Mouse (Mus musculus): ENCODE measurements around the gene Fbxo24. TPM values are rescaled to one million over a fixed set of nuclear protein-coding genes. Genes with fewer than 3 reads are reported as not detected.

Fbxo24 gene
- total and polyA plus RNA-seq, 2 experiments, result 0.05 TPM; not detected in 1

DNA sequence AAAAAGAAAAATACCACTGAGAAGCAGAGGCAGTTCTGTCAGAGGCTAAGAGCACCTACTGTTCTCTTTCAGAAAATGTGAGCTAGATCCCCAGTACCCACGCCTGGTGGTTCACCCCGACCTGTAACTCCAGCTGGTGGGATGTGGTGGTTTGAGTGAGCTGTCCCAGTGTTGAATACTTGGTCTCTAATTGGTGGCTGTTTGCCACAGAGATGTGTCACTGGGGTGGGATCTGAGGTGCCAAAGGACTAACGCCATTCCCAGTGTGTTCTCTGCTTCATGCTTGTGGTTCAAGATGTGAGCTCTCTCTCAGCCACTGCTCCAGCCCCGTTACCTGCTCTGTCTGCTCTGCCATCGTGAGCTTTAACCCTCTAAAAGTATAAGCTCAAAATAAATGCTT, 38.3 kb downstream of the Fbxo24 start:
- Histone ChIP-seq H3K27ac (replicated peaks; ENCODE audit: insufficient read depth, low read depth, low read length) (no peak overlapping the region), H3K4me1 (ENCODE audit: control insufficient read depth, insufficient read depth, low read length) (peaks cover 4% of the 10 kb centered on the region; the same call in 1 of the 2 replicates), H3K27me3 (ENCODE audit: control insufficient read depth, insufficient read depth, low read length) (no peaks in the 10 kb centered on the region), H3K4me3 (ENCODE audit: insufficient read depth, low read depth, low read length) (no peak overlapping the region), H3K36me3 (ENCODE audit: control insufficient read depth, insufficient read depth, low read length) (peaks cover 10% of the 10 kb centered on the region; the same call in 1 of the 2 replicates), H3K9ac (ENCODE audit: low read depth, low read length) (no peak overlapping the region), H3K79me2 (ENCODE audit: control insufficient read depth, insufficient read depth, low read length) (no peaks in the 10 kb centered on the region)
- TF ChIP-seq POLR2A (IDR thresholded peaks at IDR 0.05; ENCODE audit: extremely low read depth, insufficient read depth, low read length) (no peak), CTCF (IDR thresholded peaks at IDR 0.05; ENCODE audit: low read depth, low read length) (no peak)
- DNase-seq (ENCODE audit: extremely low read depth, low read depth, low spot score), result no peak
- WGBS, result 86% methylated on average over 5 of the region's 5 CpGs

DNA sequence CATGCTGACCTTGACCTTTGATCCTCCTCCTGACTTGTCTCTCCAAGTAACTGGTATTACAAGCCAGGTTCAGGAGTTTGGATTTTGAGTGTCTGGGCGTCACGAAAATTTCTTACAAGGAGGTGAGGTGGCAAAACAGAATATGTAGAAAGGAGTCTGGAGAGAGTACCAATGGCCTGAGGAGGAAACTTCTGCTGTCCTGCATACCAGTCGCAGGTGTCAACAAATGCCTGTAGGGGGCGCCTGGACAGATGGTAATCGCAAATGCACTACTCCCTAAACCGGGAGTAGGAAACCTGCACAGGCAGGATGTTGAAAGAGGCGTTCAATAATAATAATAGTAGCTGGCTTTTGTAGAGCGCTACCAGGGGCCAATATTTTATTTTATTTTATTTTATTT, 43.8 kb downstream of the Fbxo24 start:
- WGBS, result 62% methylated on average over 8 of the region's 8 CpGs
- peaks cover under 1% of the 10 kb centered on the region; the same call in 1 of the 2 replicates for H3K4me1 ChIP-seq (ENCODE audit: control insufficient read depth, insufficient read depth, low read length)
- no peaks in the 10 kb centered on the region for H3K27me3 ChIP-seq (ENCODE audit: control insufficient read depth, insufficient read depth, low read length)
- TF ChIP-seq POLR2A (IDR thresholded peaks at IDR 0.05; ENCODE audit: extremely low read depth, insufficient read depth, low read length) (no peak), CTCF (IDR thresholded peaks at IDR 0.05; ENCODE audit: low read depth, low read length) (peak; percentile 59)
- peaks cover 36% of the 10 kb centered on the region for H3K36me3 ChIP-seq (ENCODE audit: control insufficient read depth, insufficient read depth, low read length)
- H3K9ac ChIP-seq (ENCODE audit: low read depth, low read length), result no peak overlapping the region
- H3K79me2 ChIP-seq (ENCODE audit: control insufficient read depth, insufficient read depth, low read length), result no peaks in the 10 kb centered on the region
- H3K27ac ChIP-seq (replicated peaks; ENCODE audit: insufficient read depth, low read depth, low read length), result no peak overlapping the region
- peak; percentile 44 for DNase-seq (ENCODE audit: extremely low read depth, low read depth, low spot score)
- no peak overlapping the region for H3K4me3 ChIP-seq (ENCODE audit: insufficient read depth, low read depth, low read length)

DNA sequence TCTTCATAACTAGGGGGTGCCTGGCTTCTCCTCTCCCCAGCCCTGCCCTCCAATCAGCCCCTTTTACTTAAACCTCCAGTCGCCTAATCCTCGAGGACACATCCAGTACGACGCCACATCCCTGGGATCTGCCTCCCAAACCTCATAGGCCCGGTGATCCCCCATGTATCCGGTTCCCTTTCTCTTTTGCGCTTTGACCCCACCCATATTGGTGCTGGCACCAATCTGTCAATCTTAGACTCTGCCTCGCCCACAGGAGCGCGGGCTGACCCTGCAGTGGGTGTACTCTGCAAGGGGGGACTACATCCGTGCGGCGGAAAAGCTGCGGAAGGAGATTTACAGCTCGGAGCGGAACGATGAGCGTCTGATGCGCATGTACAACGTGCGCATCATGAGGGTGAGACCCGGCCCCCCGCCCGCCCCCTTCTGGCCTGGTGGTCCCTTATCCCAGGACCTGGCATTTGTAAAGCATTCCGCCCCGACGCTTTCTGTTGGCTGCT, 45.1 kb downstream of the Fbxo24 start:
- no peak for DNase-seq (ENCODE audit: extremely low read depth, low read depth, low spot score)
- H3K36me3 ChIP-seq (ENCODE audit: control insufficient read depth, insufficient read depth, low read length), result peaks cover 39% of the 10 kb centered on the region
- H3K9ac ChIP-seq (ENCODE audit: low read depth, low read length), result no peak overlapping the region
- H3K27ac ChIP-seq (replicated peaks; ENCODE audit: insufficient read depth, low read depth, low read length), result no peak overlapping the region
- TF ChIP-seq CTCF (IDR thresholded peaks at IDR 0.05; ENCODE audit: low read depth, low read length) (no peak), POLR2A (IDR thresholded peaks at IDR 0.05; ENCODE audit: extremely low read depth, insufficient read depth, low read length) (no peak)
- 66% methylated on average over 27 of the region's 27 CpGs for WGBS
- no peaks in the 10 kb centered on the region for H3K27me3 ChIP-seq (ENCODE audit: control insufficient read depth, insufficient read depth, low read length)
- H3K4me3 ChIP-seq (ENCODE audit: insufficient read depth, low read depth, low read length), result peak overlapping the region; percentile 31
- H3K79me2 ChIP-seq (ENCODE audit: control insufficient read depth, insufficient read depth, low read length), result no peaks in the 10 kb centered on the region
- peaks cover 10% of the 10 kb centered on the region for H3K4me1 ChIP-seq (ENCODE audit: control insufficient read depth, insufficient read depth, low read length)

DNA sequence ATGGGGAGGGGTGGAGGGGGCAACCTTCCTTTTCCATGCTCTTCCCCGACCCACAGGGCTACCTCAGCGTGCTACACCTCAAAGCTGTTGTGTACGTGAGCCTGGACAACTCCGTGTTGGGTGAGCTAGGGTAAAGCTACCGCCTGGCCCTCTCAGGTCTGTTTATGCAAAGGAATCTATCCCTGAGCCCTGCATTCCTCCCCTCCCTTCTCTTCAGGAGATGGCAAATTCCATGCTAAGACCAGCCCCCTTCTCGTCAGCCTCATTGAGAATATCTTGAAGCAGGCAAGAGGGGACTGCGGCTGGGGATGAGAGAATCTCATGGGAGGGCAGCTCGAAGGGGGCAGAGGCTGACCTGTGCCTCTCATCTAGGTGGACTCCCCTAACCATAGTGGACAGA, 46.1 kb downstream of the Fbxo24 start:
- DNase-seq (ENCODE audit: extremely low read depth, low read depth, low spot score), result no peak
- no peak overlapping the region for H3K9ac ChIP-seq (ENCODE audit: low read depth, low read length)
- 74% methylated on average over 8 of the region's 8 CpGs for WGBS
- peaks cover 10% of the 10 kb centered on the region for H3K4me1 ChIP-seq (ENCODE audit: control insufficient read depth, insufficient read depth, low read length)
- H3K4me3 ChIP-seq (ENCODE audit: insufficient read depth, low read depth, low read length), result no peak overlapping the region
- no peaks in the 10 kb centered on the region for H3K79me2 ChIP-seq (ENCODE audit: control insufficient read depth, insufficient read depth, low read length)
- no peak overlapping the region for H3K27ac ChIP-seq (replicated peaks; ENCODE audit: insufficient read depth, low read depth, low read length)
- TF ChIP-seq POLR2A (IDR thresholded peaks at IDR 0.05; ENCODE audit: extremely low read depth, insufficient read depth, low read length), result no peak
- no peak for TF ChIP-seq CTCF (IDR thresholded peaks at IDR 0.05; ENCODE audit: low read depth, low read length)
- H3K27me3 ChIP-seq (ENCODE audit: control insufficient read depth, insufficient read depth, low read length), result no peaks in the 10 kb centered on the region
- H3K36me3 ChIP-seq (ENCODE audit: control insufficient read depth, insufficient read depth, low read length), result peaks cover 43% of the 10 kb centered on the region

DNA sequence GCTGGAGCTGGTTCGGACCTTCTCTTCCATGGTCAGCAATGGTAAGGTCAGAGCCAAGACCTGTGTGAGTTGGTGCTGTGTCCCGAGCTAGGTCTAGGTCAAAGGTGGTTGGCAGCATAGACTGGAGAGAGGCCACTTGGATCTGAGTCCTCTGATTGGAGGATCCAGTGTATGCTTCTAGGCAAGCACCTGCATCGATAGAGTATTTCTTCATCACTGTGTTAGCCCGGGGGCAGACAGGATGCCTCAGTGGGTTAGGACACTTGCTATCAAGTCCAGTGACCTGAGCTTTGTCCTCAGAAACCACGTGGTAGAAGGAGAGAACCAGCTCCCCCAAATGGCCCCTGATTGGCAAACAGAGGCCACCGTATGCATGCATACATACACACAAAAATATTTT, 48.6 kb downstream of the Fbxo24 start:
- Histone ChIP-seq H3K79me2 (ENCODE audit: control insufficient read depth, insufficient read depth, low read length) (no peaks in the 10 kb centered on the region), H3K9ac (ENCODE audit: low read depth, low read length) (no peak overlapping the region), H3K4me1 (ENCODE audit: control insufficient read depth, insufficient read depth, low read length) (peaks cover 10% of the 10 kb centered on the region), H3K27me3 (ENCODE audit: control insufficient read depth, insufficient read depth, low read length) (no peaks in the 10 kb centered on the region), H3K4me3 (ENCODE audit: insufficient read depth, low read depth, low read length) (no peak overlapping the region), H3K27ac (replicated peaks; ENCODE audit: insufficient read depth, low read depth, low read length) (peak overlapping the region; percentile 75), H3K36me3 (ENCODE audit: control insufficient read depth, insufficient read depth, low read length) (peaks cover 42% of the 10 kb centered on the region)
- peak; percentile 100 for DNase-seq (ENCODE audit: extremely low read depth, low read depth, low spot score)
- 16% methylated on average over 6 of the region's 6 CpGs for WGBS
- TF ChIP-seq POLR2A (IDR thresholded peaks at IDR 0.05; ENCODE audit: extremely low read depth, insufficient read depth, low read length) (no peak), CTCF (IDR thresholded peaks at IDR 0.05; ENCODE audit: low read depth, low read length) (no peak)

DNA sequence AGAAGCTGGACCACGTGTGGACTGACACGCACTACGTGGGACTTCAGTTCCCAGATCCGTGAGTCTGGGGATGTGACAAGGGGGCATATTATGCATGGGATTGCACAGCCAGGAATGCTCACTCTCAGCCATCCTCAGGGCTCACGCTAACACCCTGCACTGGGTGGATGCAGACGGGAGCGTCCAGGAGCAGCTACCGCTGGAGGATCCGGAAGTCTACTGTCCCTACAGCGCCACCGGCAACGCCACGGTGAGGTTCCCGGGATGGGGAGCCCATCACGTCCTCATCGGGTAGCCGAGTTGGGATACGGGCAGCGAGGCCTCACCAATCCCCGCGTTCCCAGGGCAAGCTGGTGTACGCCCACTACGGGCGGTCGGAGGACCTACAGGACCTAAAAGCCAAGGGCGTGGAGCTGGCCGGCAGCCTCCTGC, 54.3 kb downstream of the Fbxo24 start:
- no peak overlapping the region for H3K27ac ChIP-seq (replicated peaks; ENCODE audit: insufficient read depth, low read depth, low read length)
- peaks cover 10% of the 10 kb centered on the region; the same call in 1 of the 2 replicates for H3K79me2 ChIP-seq (ENCODE audit: control insufficient read depth, insufficient read depth, low read length)
- no peak overlapping the region; the same call in 1 of the 2 replicates for H3K9ac ChIP-seq (ENCODE audit: low read depth, low read length)
- H3K36me3 ChIP-seq (ENCODE audit: control insufficient read depth, insufficient read depth, low read length), result peaks cover 33% of the 10 kb centered on the region
- 63% methylated on average over 27 of the region's 27 CpGs for WGBS
- 0 out of 2 replicates have a peak, but pooled peaks have one; percentile 8 for TF ChIP-seq CTCF (IDR thresholded peaks at IDR 0.05; ENCODE audit: low read depth, low read length)
- TF ChIP-seq POLR2A (IDR thresholded peaks at IDR 0.05; ENCODE audit: extremely low read depth, insufficient read depth, low read length), result no peak
- no peak for DNase-seq (ENCODE audit: extremely low read depth, low read depth, low spot score)
- H3K27me3 ChIP-seq (ENCODE audit: control insufficient read depth, insufficient read depth, low read length), result no peaks in the 10 kb centered on the region
- no peak overlapping the region for H3K4me3 ChIP-seq (ENCODE audit: insufficient read depth, low read depth, low read length)
- peaks cover 16% of the 10 kb centered on the region for H3K4me1 ChIP-seq (ENCODE audit: control insufficient read depth, insufficient read depth, low read length)
